Mouse (Mus musculus): ENCODE measurements around the gene Phactr2. TPM values are rescaled to one million over a fixed set of nuclear protein-coding genes. Genes with fewer than 3 reads are reported as not detected.
A peak's percentile ranks its signal among the peaks of the same experiment; 100 is the strongest.

Gene Phactr2
- total RNA-seq, 2 experiments from 2014 or later: 16.0 to 19.6 TPM

DNA sequence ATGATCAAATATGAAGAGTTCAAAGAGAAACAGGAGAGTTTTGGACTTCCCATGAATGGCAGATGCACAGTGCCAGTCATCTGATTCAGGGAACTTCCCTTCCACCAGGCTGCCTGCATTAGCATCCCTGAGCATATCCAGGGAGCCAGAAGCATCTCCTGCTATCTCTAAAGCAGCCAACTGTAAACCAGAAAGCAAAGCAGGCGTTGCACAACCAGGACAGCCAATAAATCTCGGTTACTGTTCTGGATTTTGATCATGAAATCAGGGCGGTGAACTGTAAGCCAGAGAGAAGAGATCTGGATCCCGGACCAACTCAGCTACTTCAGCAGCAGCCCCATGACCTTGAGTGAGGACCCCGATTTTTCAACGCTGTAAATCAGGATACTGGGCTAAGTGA lies 173.6 kb downstream of the Phactr2 start:
- no peak for DNase-seq
- TF ChIP-seq CTCF (IDR thresholded peaks at IDR 0.05): no peak

DNA sequence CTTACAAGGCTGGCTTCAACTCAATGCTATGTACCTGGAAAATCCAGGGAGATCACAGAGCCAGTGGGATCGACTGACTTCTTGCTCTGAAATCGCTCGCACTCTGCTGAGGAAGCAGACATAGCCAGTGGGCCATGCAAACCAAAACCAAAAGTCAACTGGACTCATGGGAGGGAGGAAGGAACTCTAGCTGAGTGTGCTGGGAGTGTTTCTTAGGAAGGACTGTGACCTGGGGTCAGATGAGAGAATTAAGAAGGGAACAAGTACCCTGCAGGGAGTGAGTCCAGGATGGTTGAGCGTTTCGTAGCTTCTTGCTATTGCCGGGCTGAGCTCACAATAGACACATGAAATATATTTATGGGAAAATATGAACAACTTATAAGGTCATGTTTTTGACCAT lies 174.0 kb downstream of the Phactr2 start:
- no peak for TF ChIP-seq CTCF (IDR thresholded peaks at IDR 0.05)
- no peak for DNase-seq
- Histone ChIP-seq H3K4me3 (peak overlapping the region; percentile 50), H3K27ac (peak overlapping the region; percentile 73)
- intact Hi-C loops (cut with DNase I): no loop called here

More for the DNA sequence above, 173.6 kb downstream of the Phactr2 start:
- intact Hi-C loops (cut with DNase I): no loop called here
- Histone ChIP-seq H3K27ac (peak overlapping the region; percentile 73), H3K4me3 (peak overlapping the region; percentile 50)

DNA sequence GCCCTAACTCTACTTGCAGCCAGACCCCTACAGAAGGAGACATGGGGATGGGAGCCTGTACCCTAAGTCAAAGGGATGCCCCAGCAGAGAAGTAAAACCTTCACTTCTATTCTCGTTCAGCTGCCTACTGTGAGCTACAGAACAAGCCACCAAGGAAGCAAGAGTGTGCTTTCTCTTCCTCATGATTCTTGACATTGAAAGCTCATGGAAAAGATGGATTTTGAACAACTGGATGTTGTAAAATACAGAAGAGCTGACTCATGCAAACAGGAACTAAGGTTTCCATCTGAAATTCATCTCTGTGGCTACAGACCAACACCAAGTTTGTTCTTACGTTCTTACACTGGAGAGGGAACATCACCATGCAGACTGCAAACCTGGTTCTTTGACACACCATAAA lies 179.3 kb downstream of the Phactr2 start:
- H3K27ac ChIP-seq: no peak overlapping the region
- no peak overlapping the region for H3K4me3 ChIP-seq
- TF ChIP-seq CTCF (IDR thresholded peaks at IDR 0.05): no peak
- DNase-seq: no peak
- intact Hi-C loops (cut with DNase I): no loop called here

DNA sequence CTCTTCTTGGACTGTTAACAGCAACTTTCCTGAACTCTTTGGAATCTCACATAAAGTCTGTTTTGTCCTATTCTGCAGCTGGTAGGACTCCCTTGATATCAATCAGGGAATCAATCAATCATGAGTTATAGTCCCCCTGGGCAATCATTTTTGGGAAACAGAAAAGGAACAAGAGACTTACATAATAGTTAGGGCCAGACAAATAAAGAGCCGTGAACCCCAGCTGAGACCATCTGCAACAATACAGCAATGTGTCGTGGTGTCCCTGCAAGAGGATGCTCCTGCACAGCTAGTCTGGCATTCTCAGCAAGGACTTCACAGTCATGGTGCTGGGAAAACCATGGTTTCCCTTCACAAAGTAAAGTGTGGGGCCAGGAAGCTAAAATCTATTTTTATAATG lies 182.2 kb downstream of the Phactr2 start:
- DNase-seq: no peak
- Histone ChIP-seq H3K27ac (no peak overlapping the region), H3K4me3 (no peak overlapping the region)
- TF ChIP-seq CTCF (IDR thresholded peaks at IDR 0.05): no peak
- intact Hi-C loops (cut with DNase I): no loop called here

DNA sequence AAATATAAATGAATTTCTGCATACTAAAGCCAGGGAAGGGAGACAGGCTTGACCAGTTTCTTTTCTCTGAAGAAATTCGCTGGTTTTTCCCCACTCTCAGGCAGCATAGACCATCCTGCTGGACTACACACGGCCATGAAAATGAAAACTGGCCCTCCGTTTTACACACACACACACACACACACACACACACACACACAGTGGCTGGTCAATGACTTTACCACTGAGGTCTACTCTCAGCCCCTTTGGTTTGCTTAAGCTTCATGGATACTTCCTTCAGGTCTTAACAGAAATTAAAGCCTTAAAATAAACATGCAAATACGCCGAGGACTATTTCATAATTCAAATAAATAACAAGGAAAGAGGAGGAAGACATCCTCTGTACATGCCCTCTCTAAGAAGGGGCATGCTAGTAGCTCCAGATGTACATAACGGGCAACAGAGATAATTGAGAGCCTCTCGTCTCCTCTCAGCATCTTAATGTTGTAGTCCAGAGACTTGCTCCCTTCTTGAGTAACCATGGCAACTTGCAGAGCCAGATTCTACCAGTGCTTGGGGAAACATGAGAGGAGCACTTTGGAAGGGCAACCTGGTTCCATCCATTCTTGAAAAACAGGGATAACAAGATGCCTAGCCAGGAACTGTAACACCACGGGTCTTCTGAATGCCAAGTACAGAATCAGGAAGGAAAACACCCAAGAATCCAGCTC lies 184.8 kb downstream of the Phactr2 start:
- no peak overlapping the region for H3K27ac ChIP-seq
- intact Hi-C loops (cut with DNase I): no loop called here
- H3K4me3 ChIP-seq: no peak overlapping the region
- DNase-seq: no peak
- no peak for TF ChIP-seq CTCF (IDR thresholded peaks at IDR 0.05)

DNA sequence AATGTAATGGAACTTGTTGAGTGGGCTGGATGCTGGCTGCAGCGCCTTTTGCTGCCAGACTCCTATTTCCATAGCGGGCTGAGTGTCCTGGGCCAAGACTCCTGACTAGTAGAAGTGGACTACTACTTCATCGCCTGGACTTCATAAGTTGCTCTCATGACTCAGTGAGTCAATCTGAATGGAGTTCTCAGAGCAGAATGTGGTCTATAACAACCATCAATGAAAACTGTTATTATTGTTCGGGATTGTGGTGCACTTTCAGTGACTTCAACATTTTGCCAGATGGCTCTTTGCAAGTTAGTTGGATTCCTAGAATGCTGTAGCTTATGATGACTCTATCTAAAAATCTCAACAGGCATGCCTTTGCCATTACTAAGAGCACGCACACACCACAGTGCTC lies 185.9 kb downstream of the Phactr2 start:
- no peak for TF ChIP-seq CTCF (IDR thresholded peaks at IDR 0.05)
- intact Hi-C loops (cut with DNase I): no loop called here
- no peak for DNase-seq
- no peak overlapping the region for H3K4me3 ChIP-seq
- H3K27ac ChIP-seq: no peak overlapping the region

GRCm38 (mm10) chr10:13283441-13283840 lies 190.8 kb downstream of the Phactr2 start:
- DNase-seq: no peak
- Histone ChIP-seq H3K4me3 (no peak overlapping the region), H3K27ac (no peak overlapping the region)
- TF ChIP-seq CTCF (IDR thresholded peaks at IDR 0.05): no peak
- intact Hi-C loops (cut with DNase I): no loop called here

- H3K27ac ChIP-seq: no peak overlapping the region
- no peak for TF ChIP-seq CTCF (IDR thresholded peaks at IDR 0.05)
- no peak for DNase-seq
- intact Hi-C loops (cut with DNase I): no loop called here
- H3K4me3 ChIP-seq: no peak overlapping the region
Measured at GRCm38 (mm10) chr10:13280298-13280853, 193.8 kb downstream of the Phactr2 start.

GRCm38 (mm10) chr10:13276298-13276697 lies 197.9 kb downstream of the Phactr2 start:
- no peak for TF ChIP-seq CTCF (IDR thresholded peaks at IDR 0.05)
- intact Hi-C loops (cut with DNase I): no loop called here
- no peak overlapping the region for H3K27ac ChIP-seq

DNA sequence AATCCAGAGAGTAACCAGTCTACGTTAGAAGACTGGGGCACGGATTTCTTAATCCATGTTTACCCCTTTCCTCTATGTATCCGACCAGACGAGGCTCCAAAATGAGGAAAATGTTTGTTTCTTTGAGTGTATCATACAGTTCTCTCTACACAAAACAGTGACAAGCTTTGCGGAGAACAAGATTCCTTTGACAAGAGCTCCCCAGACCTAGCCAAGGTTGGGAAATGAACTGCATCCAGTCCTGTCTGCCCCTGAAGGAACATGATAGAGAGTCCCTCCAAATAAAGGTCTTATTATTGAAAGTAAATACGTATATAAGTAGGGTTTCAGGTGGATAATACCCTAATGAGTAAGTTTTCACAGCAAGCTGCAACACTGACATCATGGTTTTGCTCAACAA lies 199.1 kb downstream of the Phactr2 start:
- Histone ChIP-seq H3K4me3 (no peak overlapping the region), H3K27ac (no peak overlapping the region)
- DNase-seq: no peak
- no peak for TF ChIP-seq CTCF (IDR thresholded peaks at IDR 0.05)
- intact Hi-C loops (cut with DNase I): no loop called here

More at GRCm38 (mm10) chr10:13276298-13276697, 197.9 kb downstream of the Phactr2 start:
- no peak for DNase-seq
- no peak overlapping the region for H3K4me3 ChIP-seq

- intact Hi-C loops (cut with DNase I): no loop called here
- H3K4me3 ChIP-seq: no peak overlapping the region
- DNase-seq: no peak
- H3K27ac ChIP-seq: no peak overlapping the region
- no peak for TF ChIP-seq CTCF (IDR thresholded peaks at IDR 0.05)
Measured at GRCm38 (mm10) chr10:13274699-13275098, 199.5 kb downstream of the Phactr2 start.

- DNase-seq: no peak
- Histone ChIP-seq H3K4me3 (no peak overlapping the region), H3K27ac (no peak overlapping the region)
- no peak for TF ChIP-seq CTCF (IDR thresholded peaks at IDR 0.05)
- intact Hi-C loops (cut with DNase I): no loop called here
Measured at GRCm38 (mm10) chr10:13273756-13274155, 200.5 kb downstream of the Phactr2 start.

DNA sequence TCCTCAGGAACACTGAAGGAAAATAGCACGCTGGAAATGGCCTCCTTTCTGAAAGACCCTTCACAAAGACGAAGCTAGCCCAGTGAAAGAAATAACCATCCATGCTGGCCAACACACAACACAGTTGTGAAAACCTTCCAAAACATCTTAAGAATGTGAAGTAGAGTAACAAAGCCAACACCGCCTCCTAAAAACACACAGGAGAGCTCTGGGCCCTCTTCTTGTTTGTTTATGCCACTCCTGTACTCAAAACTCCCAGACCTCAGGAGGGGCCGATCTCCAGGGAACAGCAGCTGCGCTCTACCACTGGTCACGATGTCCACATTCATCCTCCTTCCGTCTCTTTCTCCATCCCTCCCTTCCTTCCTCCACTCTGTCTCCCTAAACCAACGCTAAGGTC lies 202.5 kb downstream of the Phactr2 start:
- DNase-seq: no peak
- Histone ChIP-seq H3K27ac (no peak overlapping the region), H3K4me3 (no peak overlapping the region)
- no peak for TF ChIP-seq CTCF (IDR thresholded peaks at IDR 0.05)
- intact Hi-C loops (cut with DNase I): no loop called here

DNA sequence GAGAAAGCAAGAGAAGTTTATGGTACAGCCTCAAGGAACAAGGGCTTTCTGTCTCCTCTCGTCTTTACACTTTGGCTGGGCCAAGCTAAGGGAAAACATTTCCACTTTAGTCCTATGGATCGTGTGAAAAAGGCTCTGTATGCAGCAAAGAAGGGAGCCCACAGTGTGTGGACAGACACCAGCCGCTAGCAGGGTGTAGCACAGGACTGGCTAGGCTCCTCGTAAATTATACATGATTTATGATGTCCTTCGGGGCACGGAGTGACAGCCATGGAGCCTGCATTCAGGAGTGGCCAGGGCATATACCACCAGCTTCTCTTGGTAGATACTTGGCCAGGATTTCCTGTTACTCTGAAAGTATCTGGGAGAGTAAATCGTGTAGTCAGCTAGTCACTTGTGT lies 203.1 kb downstream of the Phactr2 start:
- no peak for DNase-seq
- no peak for TF ChIP-seq CTCF (IDR thresholded peaks at IDR 0.05)
- Histone ChIP-seq H3K4me3 (no peak overlapping the region), H3K27ac (no peak overlapping the region)
- intact Hi-C loops (cut with DNase I): no loop called here

All from gastrocnemius, adult 2 months (tissue).